ENCODE assay signal across 8 mouse cellular contexts in genomic region chr3:130689630-130690029, GRCm38 (mm10). TPM values are rescaled to one million over a fixed set of nuclear protein-coding genes. Genes with fewer than 3 reads are reported as not detected.
DNase-seq lines count a peak whose midpoint lies in the region; ATAC-seq and TF ChIP-seq lines count a peak whose summit lies in the region.

No protein-coding gene starts in this region.

- peak; percentile 75 to 89 for TF ChIP-seq CTCF in CH12.LX (conservative IDR thresholded peaks at IDR 0.05 in 1 of 2, IDR thresholded peaks at IDR 0.05 in 1 of 2; ENCODE audit: low read depth in 2 of 2, low read length in 2 of 2)
- TF ChIP-seq CTCF in embryonic fibroblast, embryonic 13.5 days (IDR thresholded peaks at IDR 0.05; ENCODE audit: borderline replicate concordance, insufficient read depth, low read length), result peak; percentile 59; the same call in 1 of the 2 replicates

- ATAC-seq in lung, embryonic 16.5 days (ENCODE audit: low read depth), result no peak

- H3K4me1 ChIP-seq in CH12.LX (ENCODE audit: control insufficient read depth in 1 of 2, insufficient read depth in 2 of 2), result peaks cover 3 to 6% of the 10 kb centered on the region in 2 experiments; a peak in 3 of 4 replicates
- H3K4me1 ChIP-seq in embryonic fibroblast, embryonic 13.5 days (ENCODE audit: control insufficient read depth, insufficient read depth, low read length), result no peaks in the 10 kb centered on the region
- peaks cover 9% of the 10 kb centered on the region for H3K4me1 ChIP-seq in lung, embryonic 16.5 days (replicated peaks; ENCODE audit: control insufficient read depth, insufficient read depth, low read length)

- peak; percentile 88 for TF ChIP-seq RAD21 in CH12.LX (IDR thresholded peaks at IDR 0.05; ENCODE audit: low read depth, low read length)

- no peaks in the 10 kb centered on the region for H3K9me3 ChIP-seq in CH12.LX (replicated peaks; ENCODE audit: low read length)
- no peaks in the 10 kb centered on the region for H3K9me3 ChIP-seq in lung, embryonic 16.5 days (ENCODE audit: control insufficient read depth, low read length)

- dilution Hi-C loops in CH12.LX (cut with MboI; ENCODE audit: extremely low pct_ligation_motif_present, extremely low pct_unique_long_range_greater_than_20kb, low sequenced_read_pairs), result no loop called here

- no peaks in the 10 kb centered on the region for H3K79me2 ChIP-seq in CH12.LX (replicated peaks; ENCODE audit: control insufficient read depth, extremely low read depth, insufficient read depth, poor library complexity, severe bottlenecking)

- H3K36me3 ChIP-seq in CH12.LX (replicated peaks in 1 of 2; ENCODE audit: control insufficient read depth in 1 of 2, insufficient read depth in 1 of 2, low read length in 1 of 2), result peaks cover under 1 to 6% of the 10 kb centered on the region in 2 experiments
- H3K36me3 ChIP-seq in lung, embryonic 16.5 days (ENCODE audit: control insufficient read depth, insufficient read depth, low read length), result peaks cover 2% of the 10 kb centered on the region

- no peak overlapping the region for H3K9ac ChIP-seq in CH12.LX (ENCODE audit: insufficient read depth, low read depth)
- no peak overlapping the region for H3K9ac ChIP-seq in lung, embryonic 16.5 days (ENCODE audit: low read length)

- WGBS in lung, embryonic 16.5 days, result 14% methylated on average over 12 of the region's 12 CpGs

- peak overlapping the region; percentile 60; the same call in 1 of the 2 replicates for H3K4me2 ChIP-seq in CH12.LX (ENCODE audit: insufficient read depth, low read depth, poor library complexity, severe bottlenecking)
- H3K4me2 ChIP-seq in lung, embryonic 16.5 days (ENCODE audit: low read depth, low read length), result 0 out of 2 replicates have a peak overlapping the region, but pooled peaks have one; percentile 15

- no peak overlapping the region for H3K27ac ChIP-seq in CH12.LX (ENCODE audit: insufficient read depth, low read depth)
- no peak overlapping the region for H3K27ac ChIP-seq in embryonic fibroblast, embryonic 13.5 days (ENCODE audit: insufficient read depth, low read length)
- no peak overlapping the region for H3K27ac ChIP-seq in lung, embryonic 16.5 days (ENCODE audit: low read length)

- no peak for TF ChIP-seq EP300 in CH12.LX (IDR thresholded peaks at IDR 0.05; ENCODE audit: low read length)

- in situ Hi-C loops in CH12.LX (cut with MboI; ENCODE audit: low pct_ligation_motif_present, low pct_unique_long_range_greater_than_20kb, low sequenced_read_pairs), result loop anchor here (10.0 to 25.0 kb wide), 2 partner anchors 585 to 777 kb away; partner anchors contain the start of gene Casp6

- no peak for TF ChIP-seq POLR2A in CH12.LX (IDR thresholded peaks at IDR 0.05; ENCODE audit: low read depth, low read length)
- TF ChIP-seq POLR2A in embryonic fibroblast, embryonic 13.5 days (IDR thresholded peaks at IDR 0.05; ENCODE audit: low read depth, low read length), result no peak

- DNase-seq in CH12.LX (ENCODE audit: extremely low read depth), result peak; percentile 86
- peak; percentile 87 to 88 for DNase-seq in adrenal gland, postnatal 36 days
- DNase-seq in heart, postnatal 36 days, result peak; percentile 68 to 76
- DNase-seq in layer of hippocampus, adult 9-11 months, result peak; percentile 80
- peak; percentile 51 for DNase-seq in retina, adult 2 months (ENCODE audit: low read depth, low spot score)
- DNase-seq in thymus, postnatal 36 days, result peak; percentile 34 to 41

- no peaks in the 10 kb centered on the region for H3K27me3 ChIP-seq in CH12.LX (replicated peaks)
- H3K27me3 ChIP-seq in lung, embryonic 16.5 days (ENCODE audit: control insufficient read depth, insufficient read depth, low read depth, low read length), result no peaks in the 10 kb centered on the region

- intact Hi-C loops in heart, postnatal 36 days (cut with DNase I), result loop anchor here (2.0 to 5.0 kb wide), 3 partner anchors 81 to 595 kb away; no protein-coding TSS in a partner anchor

- H3K4me3 ChIP-seq in CH12.LX (replicated peaks in 1 of 3; ENCODE audit: low read depth in 2 of 3, low read length in 2 of 3, poor library complexity in 1 of 3), result no peak overlapping the region
- no peak overlapping the region for H3K4me3 ChIP-seq in embryonic fibroblast, embryonic 13.5 days (ENCODE audit: insufficient read depth, low read length)
- no peak overlapping the region for H3K4me3 ChIP-seq in lung, embryonic 16.5 days (ENCODE audit: low read length)

TF ChIP-seq in CH12.LX, 34 proteins besides CTCF, POLR2A, EP300 and RAD21:
- TF ChIP-seq SMC3 (IDR thresholded peaks at IDR 0.05; ENCODE audit: low read depth, low read length), result peak; percentile 76
- no peak for TF ChIP-seq MXI1 (IDR thresholded peaks at IDR 0.05; ENCODE audit: low read depth, low read length)
- TF ChIP-seq MEF2A (IDR thresholded peaks at IDR 0.05; ENCODE audit: borderline replicate concordance, low read depth, low read length), result no peak
- 0 out of 2 replicates have a peak, but pooled peaks have one; percentile 14 for TF ChIP-seq ZC3H11A (IDR thresholded peaks at IDR 0.05; ENCODE audit: low read depth, low read length)
- no peak for TF ChIP-seq RCOR1 (conservative IDR thresholded peaks at IDR 0.05; ENCODE audit: low read depth, low read length)
- TF ChIP-seq NELFE (IDR thresholded peaks at IDR 0.05; ENCODE audit: low read depth, low read length), result peak; percentile 42; the same call in 1 of the 2 replicates
- no peak for TF ChIP-seq E2F4 (IDR thresholded peaks at IDR 0.05; ENCODE audit: insufficient replicate concordance, low read depth, low read length)
- TF ChIP-seq CHD2 (IDR thresholded peaks at IDR 0.05; ENCODE audit: low read length), result no peak
- TF ChIP-seq SIN3A (IDR thresholded peaks at IDR 0.05; ENCODE audit: low read length), result no peak
- TF ChIP-seq JUND (conservative IDR thresholded peaks at IDR 0.05; ENCODE audit: low read depth, low read length), result 0 out of 2 replicates have a peak, but pooled peaks have one; percentile 14
- no peak for TF ChIP-seq JUN (IDR thresholded peaks at IDR 0.05; ENCODE audit: insufficient read depth, low read depth, low read length)
- no peak for TF ChIP-seq MAX (IDR thresholded peaks at IDR 0.05; ENCODE audit: low read length)
- no peak for TF ChIP-seq USF2 (conservative IDR thresholded peaks at IDR 0.05; ENCODE audit: low read depth, low read length)
- TF ChIP-seq ZNF384 (IDR thresholded peaks at IDR 0.05; ENCODE audit: low read depth, low read length), result peak; percentile 57
- no peak for TF ChIP-seq KAT2A (IDR thresholded peaks at IDR 0.05; ENCODE audit: insufficient replicate concordance, low read length)
- TF ChIP-seq HCFC1 (IDR thresholded peaks at IDR 0.05; ENCODE audit: low read depth, low read length), result 0 out of 2 replicates have a peak, but pooled peaks have one; percentile 18
- TF ChIP-seq ELF1 (IDR thresholded peaks at IDR 0.05; ENCODE audit: low read depth, low read length), result peak; percentile 29; the same call in 1 of the 2 replicates
- no peak for TF ChIP-seq POLR2AphosphoS2 (IDR thresholded peaks at IDR 0.05; ENCODE audit: low read depth, low read length)
- no peak for TF ChIP-seq PAX5 (IDR thresholded peaks at IDR 0.05; ENCODE audit: low read length)
- TF ChIP-seq TBP (conservative IDR thresholded peaks at IDR 0.05; ENCODE audit: low read depth, low read length), result no peak
- no peak for TF ChIP-seq GABPA (IDR thresholded peaks at IDR 0.05; ENCODE audit: insufficient replicate concordance, low read depth, low read length)
- TF ChIP-seq MAZ (IDR thresholded peaks at IDR 0.05; ENCODE audit: low read depth, low read length), result no peak
- TF ChIP-seq ZKSCAN1 (IDR thresholded peaks at IDR 0.05; ENCODE audit: borderline replicate concordance, low read depth, low read length), result no peak
- no peak for TF ChIP-seq BHLHE40 (IDR thresholded peaks at IDR 0.05; ENCODE audit: low read depth, low read length)
- no peak for TF ChIP-seq MYC (IDR thresholded peaks at IDR 0.05; ENCODE audit: low read depth, low read length)
- no peak for TF ChIP-seq ZMIZ1 (IDR thresholded peaks at IDR 0.05; ENCODE audit: low read depth, low read length)
- TF ChIP-seq USF1 (IDR thresholded peaks at IDR 0.05; ENCODE audit: low read depth, low read length), result no peak
- TF ChIP-seq TCF12 (IDR thresholded peaks at IDR 0.05; ENCODE audit: low read depth, low read length), result no peak
- TF ChIP-seq UBTF (IDR thresholded peaks at IDR 0.05; ENCODE audit: low read depth, low read length), result no peak
- TF ChIP-seq CHD1 (IDR thresholded peaks at IDR 0.05; ENCODE audit: low read depth, low read length), result no peak
- TF ChIP-seq MAFK (IDR thresholded peaks at IDR 0.05; ENCODE audit: insufficient replicate concordance, low read length), result no peak
- TF ChIP-seq NRF1 (IDR thresholded peaks at IDR 0.05; ENCODE audit: low read depth, low read length), result no peak
- no peak; the same call in 1 of the 2 replicates for TF ChIP-seq IRF4 (IDR thresholded peaks at IDR 0.05; ENCODE audit: low read depth, low read length)
- TF ChIP-seq ETS1 (conservative IDR thresholded peaks at IDR 0.05; ENCODE audit: low read depth, low read length), result no peak

RNA-seq across cellular contexts. Expression of gene Ostc, which starts 19.6 kb away (rescaled TPM):
- total RNA-seq in CH12.LX (2012; rRNA removed), result 214 and 239 TPM in 2 replicates
- 551 and 565 TPM in 2 replicates for total RNA-seq in CH12.LX (2014; rRNA removed)
- 237 and 247 TPM in 2 replicates for polyA plus RNA-seq in CH12.LX (2012; ENCODE audit: insufficient read length, low read depth)
- total RNA-seq in adrenal gland, postnatal 36 days (2021), result 100 to 1,000 TPM; 111 to 122 TPM
- 279 and 363 TPM in 2 replicates for polyA plus RNA-seq in embryonic fibroblast, embryonic 13.5 days (2011; ENCODE audit: insufficient read length, low read depth, missing spikeins)
- 10 to 100 TPM; 48.4 to 53.1 TPM for total RNA-seq in heart, postnatal 36 days (2021)
- 351 and 390 TPM in 2 replicates for polyA plus RNA-seq in lung, embryonic 16.5 days (2015; fragmentation: Nextera tagmentation; extraction: Ambion mirVana)

RNA-seq across cellular contexts. Expression of gene Rpl34, which starts 40.6 kb away (rescaled TPM):
- total RNA-seq in CH12.LX (2012; rRNA removed) (2,604 and 2,660 TPM in 2 replicates), CH12.LX (2014; rRNA removed) (3,001 and 3,052 TPM in 2 replicates)
- polyA plus RNA-seq in CH12.LX (2012; ENCODE audit: insufficient read length, low read depth), result 1,701 and 1,728 TPM in 2 replicates
- total RNA-seq in adrenal gland, postnatal 36 days (2021), result 100 to 1,000 TPM; 740 to 770 TPM
- 1,245 and 1,289 TPM in 2 replicates for polyA plus RNA-seq in embryonic fibroblast, embryonic 13.5 days (2011; ENCODE audit: insufficient read length, low read depth, missing spikeins)
- 100 to 1,000 TPM; 375 to 403 TPM for total RNA-seq in heart, postnatal 36 days (2021)
- polyA plus RNA-seq in lung, embryonic 16.5 days (2015; fragmentation: Nextera tagmentation; extraction: Ambion mirVana), result 840 and 884 TPM in 2 replicates

Comparison
In these comparisons a context has a peak if more than half of its experiments do, and no peak if none do; other contexts are left out.
1. DNase-seq: peak in every context shown above with its lines; median percentile 88 in adrenal gland, postnatal 36 days; 86 in CH12.LX; 80 in layer of hippocampus, adult 9-11 months; 72 in heart, postnatal 36 days; 51 in retina, adult 2 months; 38 in thymus, postnatal 36 days.